Mouse (Mus musculus): ENCODE measurements around the gene Parp4. TPM values are rescaled to one million over a fixed set of nuclear protein-coding genes. Genes with fewer than 3 reads are reported as not detected.

Gene Parp4
- polyA plus RNA-seq, 1 experiment = 0.01 TPM

GRCm38 (mm10) chr14:56647206-56647605 is 71.8 kb downstream of the Parp4 start:
- H3K27me3 ChIP-seq (ENCODE audit: control insufficient read depth) = no peaks in the 10 kb centered on the region
- H3K4me3 ChIP-seq (replicated peaks) = no peak overlapping the region
- H3K4me1 ChIP-seq (ENCODE audit: control insufficient read depth) = no peaks in the 10 kb centered on the region
- no peaks in the 10 kb centered on the region; the same call in 1 of the 2 replicates for H3K36me3 ChIP-seq (ENCODE audit: control insufficient read depth)
- no peaks in the 10 kb centered on the region for H3K9me3 ChIP-seq (ENCODE audit: control insufficient read depth, low read length)
- no peak for TF ChIP-seq TAL1 (IDR thresholded peaks at IDR 0.05; ENCODE audit: low read length)

GRCm38 (mm10) chr14:56649448-56649847 is 74.0 kb downstream of the Parp4 start:
- no peak overlapping the region for H3K4me3 ChIP-seq (replicated peaks)

GRCm38 (mm10) chr14:56665651-56666050 is 90.2 kb downstream of the Parp4 start:
- no peak for TF ChIP-seq TAL1 (IDR thresholded peaks at IDR 0.05; ENCODE audit: low read length)
- TF ChIP-seq GATA1 (IDR thresholded peaks at IDR 0.05; ENCODE audit: low read length) = no peak
- peaks cover 3% of the 10 kb centered on the region for H3K36me3 ChIP-seq (ENCODE audit: control insufficient read depth)
- H3K4me3 ChIP-seq (replicated peaks) = no peak overlapping the region
- no peaks in the 10 kb centered on the region for H3K9me3 ChIP-seq (ENCODE audit: control insufficient read depth, low read length)
- no peaks in the 10 kb centered on the region for H3K27me3 ChIP-seq (ENCODE audit: control insufficient read depth)
- peaks cover 27% of the 10 kb centered on the region for H3K4me1 ChIP-seq (ENCODE audit: control insufficient read depth)

More at GRCm38 (mm10) chr14:56649448-56649847, 74.0 kb downstream of the Parp4 start:
- no peaks in the 10 kb centered on the region; the same call in 1 of the 2 replicates for H3K36me3 ChIP-seq (ENCODE audit: control insufficient read depth)
- no peaks in the 10 kb centered on the region for H3K27me3 ChIP-seq (ENCODE audit: control insufficient read depth)
- TF ChIP-seq GATA1 (IDR thresholded peaks at IDR 0.05; ENCODE audit: low read length) = no peak
- TF ChIP-seq TAL1 (IDR thresholded peaks at IDR 0.05; ENCODE audit: low read length) = no peak
- no peaks in the 10 kb centered on the region for H3K9me3 ChIP-seq (ENCODE audit: control insufficient read depth, low read length)
- no peaks in the 10 kb centered on the region for H3K4me1 ChIP-seq (ENCODE audit: control insufficient read depth)

GRCm38 (mm10) chr14:56666909-56667308 is 91.5 kb downstream of the Parp4 start:
- TF ChIP-seq GATA1 (IDR thresholded peaks at IDR 0.05; ENCODE audit: low read length) (no peak), TAL1 (IDR thresholded peaks at IDR 0.05; ENCODE audit: low read length) (no peak)
- H3K4me3 ChIP-seq (replicated peaks) = peak overlapping the region; percentile 79
- H3K4me1 ChIP-seq (ENCODE audit: control insufficient read depth) = peaks cover 29% of the 10 kb centered on the region
- no peaks in the 10 kb centered on the region for H3K27me3 ChIP-seq (ENCODE audit: control insufficient read depth)
- H3K36me3 ChIP-seq (ENCODE audit: control insufficient read depth) = peaks cover 9% of the 10 kb centered on the region
- H3K9me3 ChIP-seq (ENCODE audit: control insufficient read depth, low read length) = no peaks in the 10 kb centered on the region

GRCm38 (mm10) chr14:56667969-56668802 is 92.8 kb downstream of the Parp4 start, which contains the start of gene Mphosph8:
Gene Mphosph8, plus strand, starts transcription at chr14:56668248.
- Histone ChIP-seq H3K27me3 (ENCODE audit: control insufficient read depth) (no peaks in the 10 kb centered on the region), H3K9me3 (ENCODE audit: control insufficient read depth, low read length) (no peaks in the 10 kb centered on the region), H3K4me1 (ENCODE audit: control insufficient read depth) (peaks cover 29% of the 10 kb centered on the region), H3K36me3 (ENCODE audit: control insufficient read depth) (peaks cover 20% of the 10 kb centered on the region), H3K4me3 (replicated peaks) (peak within 1 kb of the TSS; percentile 79)
- TF ChIP-seq GATA1 (IDR thresholded peaks at IDR 0.05; ENCODE audit: low read length) (no peak), TAL1 (IDR thresholded peaks at IDR 0.05; ENCODE audit: low read length) (no peak)

GRCm38 (mm10) chr14:56669046-56669620 is 93.7 kb downstream of the Parp4 start:
- Histone ChIP-seq H3K36me3 (ENCODE audit: control insufficient read depth) (peaks cover 29% of the 10 kb centered on the region), H3K27me3 (ENCODE audit: control insufficient read depth) (no peaks in the 10 kb centered on the region), H3K9me3 (ENCODE audit: control insufficient read depth, low read length) (no peaks in the 10 kb centered on the region), H3K4me3 (replicated peaks) (peak overlapping the region; percentile 79), H3K4me1 (ENCODE audit: control insufficient read depth) (peaks cover 29% of the 10 kb centered on the region)
- TF ChIP-seq TAL1 (IDR thresholded peaks at IDR 0.05; ENCODE audit: low read length) = no peak
- peak; percentile 77 for TF ChIP-seq GATA1 (IDR thresholded peaks at IDR 0.05; ENCODE audit: low read length)

- no peak overlapping the region for H3K4me3 ChIP-seq (replicated peaks)
- no peaks in the 10 kb centered on the region; the same call in 1 of the 2 replicates for H3K4me1 ChIP-seq (ENCODE audit: control insufficient read depth)
- TF ChIP-seq TAL1 (IDR thresholded peaks at IDR 0.05; ENCODE audit: low read length) (no peak), GATA1 (IDR thresholded peaks at IDR 0.05; ENCODE audit: low read length) (no peak)
- H3K9me3 ChIP-seq (ENCODE audit: control insufficient read depth, low read length) = no peaks in the 10 kb centered on the region
- no peaks in the 10 kb centered on the region for H3K27me3 ChIP-seq (ENCODE audit: control insufficient read depth)
- peaks cover 85% of the 10 kb centered on the region for H3K36me3 ChIP-seq (ENCODE audit: control insufficient read depth)
These were observed 110.0 kb downstream of the Parp4 start for GRCm38 (mm10) chr14:56685426-56685825.

- no peaks in the 10 kb centered on the region for H3K9me3 ChIP-seq (ENCODE audit: control insufficient read depth, low read length)
- H3K4me3 ChIP-seq (replicated peaks) = no peak overlapping the region
- peaks cover 94% of the 10 kb centered on the region for H3K36me3 ChIP-seq (ENCODE audit: control insufficient read depth)
- TF ChIP-seq TAL1 (IDR thresholded peaks at IDR 0.05; ENCODE audit: low read length) (no peak), GATA1 (IDR thresholded peaks at IDR 0.05; ENCODE audit: low read length) (no peak)
- H3K4me1 ChIP-seq (ENCODE audit: control insufficient read depth) = no peaks in the 10 kb centered on the region
- no peaks in the 10 kb centered on the region for H3K27me3 ChIP-seq (ENCODE audit: control insufficient read depth)
These were observed 113.7 kb downstream of the Parp4 start for GRCm38 (mm10) chr14:56689116-56689515.

GRCm38 (mm10) chr14:56689766-56690165 is 114.3 kb downstream of the Parp4 start:
- Histone ChIP-seq H3K4me1 (ENCODE audit: control insufficient read depth) (no peaks in the 10 kb centered on the region), H3K9me3 (ENCODE audit: control insufficient read depth, low read length) (no peaks in the 10 kb centered on the region), H3K36me3 (ENCODE audit: control insufficient read depth) (peaks cover 94% of the 10 kb centered on the region), H3K27me3 (ENCODE audit: control insufficient read depth) (no peaks in the 10 kb centered on the region), H3K4me3 (replicated peaks) (no peak overlapping the region)
- TF ChIP-seq TAL1 (IDR thresholded peaks at IDR 0.05; ENCODE audit: low read length) = no peak
- no peak for TF ChIP-seq GATA1 (IDR thresholded peaks at IDR 0.05; ENCODE audit: low read length)
